Mouse (Mus musculus) gonadal fat pad, adult 2 months (tissue): ENCODE data around the gene 1700030K09Rik. TPM values are rescaled to one million over a fixed set of nuclear protein-coding genes. Genes with fewer than 3 reads are reported as not detected.

Experiments
- DNase-seq: peaks from one replicate; pipeline ENCODE4 v3.0.0-alpha.2; 2012; ENCODE audit warnings: low read depth
- polyA plus RNA-seq: library from polyadenylated mRNA; depleted of rRNA; stranded (reverse); fragments of >200 nt; gene quantifications from 2 replicates; pipeline ENCODE4 v1.2.3, GENCODE M21; 2012

Gene 1700030K09Rik
- polyA plus RNA-seq, 1 experiment = 8.1 TPM

GRCm38 (mm10) chr8:72459881-72460533 lies 16.3 kb downstream of the 1700030K09Rik start:
- no peak for DNase-seq

DNA sequence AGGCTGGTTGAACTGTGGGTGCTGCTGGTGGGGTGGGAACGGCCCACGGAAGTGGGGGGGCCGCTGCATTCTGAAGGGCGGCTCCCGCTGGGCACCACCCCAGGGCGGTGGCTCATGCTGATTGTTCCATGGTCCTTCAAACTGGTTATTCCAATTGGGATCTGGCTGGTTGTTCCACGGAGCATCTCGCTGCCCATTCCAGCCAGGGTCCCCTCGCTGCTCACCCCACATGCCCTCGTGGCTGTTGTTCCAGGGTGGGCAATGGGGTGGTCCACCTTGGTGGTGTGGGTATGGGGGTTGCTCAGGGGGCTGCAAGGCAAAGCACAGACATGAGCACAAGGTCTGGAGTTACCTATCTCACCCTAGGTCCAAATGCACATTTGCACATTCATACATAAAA lies 20.5 kb downstream of the 1700030K09Rik start:
- no peak for DNase-seq

DNA sequence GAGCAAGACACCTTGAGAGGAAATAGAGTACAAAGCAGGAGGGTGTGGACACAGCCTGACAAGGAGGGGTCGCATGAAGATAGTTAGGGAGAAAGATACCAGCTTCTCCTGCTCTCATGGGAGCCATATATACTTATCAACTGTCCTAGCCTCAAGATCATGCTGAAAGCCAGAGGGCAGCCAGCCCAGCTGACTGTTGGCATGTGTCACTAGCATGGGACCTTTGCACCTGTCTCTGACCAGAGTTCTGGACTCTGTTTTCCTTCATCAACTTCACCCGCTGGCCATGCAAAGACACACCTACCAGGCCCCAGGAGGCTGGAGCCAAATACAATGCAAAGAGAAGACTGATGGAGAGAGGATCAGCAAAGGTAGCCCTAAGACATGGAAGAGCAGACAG lies 25.6 kb downstream of the 1700030K09Rik start:
- DNase-seq = no peak

- DNase-seq = no peak
These were observed 26.3 kb downstream of the 1700030K09Rik start for GRCm38 (mm10) chr8:72469984-72470383.

- DNase-seq = no peak
These were observed 27.0 kb downstream of the 1700030K09Rik start for GRCm38 (mm10) chr8:72470684-72471083.

DNA sequence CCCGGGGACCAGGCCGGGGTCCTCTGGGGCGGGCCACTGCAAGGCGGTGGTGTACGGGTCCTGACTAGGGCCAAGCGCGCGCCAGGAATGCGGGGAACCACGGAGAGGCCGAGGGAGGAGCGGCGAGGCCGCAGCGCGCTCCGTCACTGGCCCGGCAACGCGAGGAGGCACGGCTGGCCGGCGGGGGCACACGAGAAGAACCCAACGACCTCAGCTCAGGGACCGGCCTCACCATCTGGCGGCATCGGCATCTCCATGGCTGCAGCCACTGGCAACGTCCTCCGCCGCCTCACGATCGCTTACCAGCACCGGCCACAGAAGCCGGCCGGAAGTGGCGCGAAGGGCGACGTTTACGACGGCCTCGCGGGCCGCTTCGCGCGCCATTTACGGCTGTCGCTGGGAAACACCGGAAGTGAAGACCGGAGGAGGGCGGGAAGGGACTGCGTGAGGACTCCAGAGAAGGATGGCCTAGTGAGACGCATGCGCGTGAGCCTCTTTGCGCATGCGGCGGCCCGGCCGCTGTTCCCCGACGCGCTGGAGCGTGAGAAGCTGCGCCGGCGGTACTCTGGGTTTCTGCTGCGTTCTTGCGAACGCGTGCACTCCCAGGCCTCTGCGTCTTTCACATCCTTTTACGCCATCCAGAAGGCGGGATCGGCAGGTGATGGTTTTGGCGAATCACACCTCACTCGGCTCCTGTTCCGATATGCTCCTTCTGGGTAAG lies 31.3 kb downstream of the 1700030K09Rik start, which contains the start of gene Cherp:
Gene Cherp, minus strand, starts transcription at position 401 of the 721 bp plus-strand sequence.
- peak; percentile 71 for DNase-seq

GRCm38 (mm10) chr8:72485456-72486199 lies 41.9 kb downstream of the 1700030K09Rik start:
- DNase-seq = no peak

- no peak for DNase-seq
These were observed 43.3 kb downstream of the 1700030K09Rik start for GRCm38 (mm10) chr8:72487014-72487413.

GRCm38 (mm10) chr8:72491017-72491416 lies 47.3 kb downstream of the 1700030K09Rik start:
- no peak for DNase-seq

- DNase-seq = no peak
These were observed 48.3 kb downstream of the 1700030K09Rik start, which contains the start of gene Slc35e1 for GRCm38 (mm10) chr8:72491680-72492621. Gene Slc35e1, minus strand, starts transcription at chr8:72492614.

GRCm38 (mm10) chr8:72492622-72493081 lies 49.0 kb downstream of the 1700030K09Rik start:
- peak; percentile 79 for DNase-seq

DNA sequence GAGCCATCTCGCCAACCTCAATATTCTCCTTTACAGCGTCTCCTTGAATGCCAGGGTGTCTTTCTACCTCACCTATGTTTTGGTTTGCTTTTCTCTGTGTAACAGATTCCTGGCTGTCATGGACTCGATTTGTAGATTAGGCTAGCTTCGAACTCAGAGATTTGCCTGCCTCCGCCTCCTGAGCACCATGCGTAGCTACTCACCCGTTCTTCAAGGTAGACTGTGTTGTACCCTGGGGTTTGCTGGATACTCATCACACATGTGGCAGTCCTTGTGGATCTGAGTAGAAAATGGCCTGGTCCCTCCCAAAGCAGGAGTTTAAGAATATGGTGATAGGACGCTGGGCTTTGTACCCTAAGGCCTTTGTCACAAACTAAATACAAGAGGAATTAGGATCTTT lies 49.7 kb downstream of the 1700030K09Rik start:
- DNase-seq = no peak

DNA sequence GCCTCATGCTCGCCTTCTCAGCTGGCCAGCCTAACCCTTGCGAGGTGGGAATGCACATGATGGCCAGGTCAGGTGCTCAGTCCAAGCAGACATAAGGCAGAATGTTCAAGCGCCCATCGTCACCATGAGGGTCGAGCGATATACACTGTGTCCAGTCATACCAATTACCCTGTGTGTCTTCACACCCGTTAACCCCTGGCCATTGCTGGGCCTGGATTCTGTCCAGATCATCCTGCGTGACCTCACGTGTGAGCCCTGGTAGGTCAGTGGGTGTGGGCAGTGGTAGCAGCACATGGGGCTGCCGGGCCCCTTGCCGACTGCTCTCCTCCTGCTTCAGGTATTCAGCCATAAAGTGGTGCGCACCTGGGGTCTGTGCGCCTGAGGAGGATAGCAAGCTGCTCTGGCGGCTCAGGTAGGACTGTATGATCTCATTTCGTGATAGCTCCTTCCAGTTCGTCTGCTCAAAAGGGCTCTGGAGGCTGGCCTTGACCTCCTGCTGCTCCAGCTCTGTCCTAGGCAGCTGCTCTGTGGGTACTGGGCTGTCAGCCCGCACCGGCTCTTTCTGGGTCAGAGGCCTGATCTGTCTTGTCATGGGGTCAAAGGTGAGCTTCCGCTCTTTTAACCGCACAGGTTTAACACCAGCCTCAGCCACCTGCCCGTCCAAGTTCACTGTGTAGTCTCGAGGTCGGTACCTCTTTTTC lies 51.9 kb downstream of the 1700030K09Rik start:
- no peak for DNase-seq

DNA sequence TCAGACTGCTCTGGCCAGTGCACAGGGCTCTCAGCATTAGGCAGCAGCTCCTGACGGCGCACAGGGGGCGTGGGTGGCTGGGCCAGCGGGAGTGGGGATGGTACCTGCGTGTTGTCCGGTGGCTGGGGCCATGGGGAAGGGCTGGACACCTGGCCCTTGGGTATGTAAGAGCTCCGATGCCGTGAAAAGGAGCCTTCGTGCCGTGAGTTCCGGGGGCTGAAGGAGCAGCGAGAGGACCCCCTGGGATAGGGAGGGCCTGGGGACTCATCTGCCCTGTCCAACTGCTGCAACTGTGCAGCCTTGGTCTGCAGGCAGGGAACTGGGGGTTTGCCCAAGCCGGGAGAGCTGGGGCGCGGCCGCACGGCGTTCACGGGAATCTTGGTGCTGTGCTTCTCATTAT lies 52.5 kb downstream of the 1700030K09Rik start:
- no peak for DNase-seq

DNA sequence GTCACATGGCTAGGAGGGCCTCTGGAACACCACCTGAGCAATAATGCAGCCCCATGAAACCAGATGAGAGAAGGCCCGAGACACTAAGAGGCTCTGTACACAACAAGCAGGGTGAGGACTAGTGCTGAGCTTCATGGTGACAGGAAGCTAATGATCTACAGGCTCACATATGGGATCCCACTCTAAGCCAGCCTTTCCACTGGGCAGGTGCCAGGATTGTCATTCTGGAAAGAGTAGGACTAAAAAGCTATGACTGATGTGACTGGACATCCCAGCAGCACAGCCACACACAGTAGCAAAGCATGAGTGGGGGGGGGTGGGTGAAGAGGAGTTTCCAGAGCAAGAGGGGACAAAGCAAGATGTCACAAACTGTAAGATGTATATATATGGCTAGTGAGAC lies 54.2 kb downstream of the 1700030K09Rik start:
- DNase-seq = no peak

- DNase-seq = no peak
These were observed 54.8 kb downstream of the 1700030K09Rik start for GRCm38 (mm10) chr8:72498527-72498926.

DNA sequence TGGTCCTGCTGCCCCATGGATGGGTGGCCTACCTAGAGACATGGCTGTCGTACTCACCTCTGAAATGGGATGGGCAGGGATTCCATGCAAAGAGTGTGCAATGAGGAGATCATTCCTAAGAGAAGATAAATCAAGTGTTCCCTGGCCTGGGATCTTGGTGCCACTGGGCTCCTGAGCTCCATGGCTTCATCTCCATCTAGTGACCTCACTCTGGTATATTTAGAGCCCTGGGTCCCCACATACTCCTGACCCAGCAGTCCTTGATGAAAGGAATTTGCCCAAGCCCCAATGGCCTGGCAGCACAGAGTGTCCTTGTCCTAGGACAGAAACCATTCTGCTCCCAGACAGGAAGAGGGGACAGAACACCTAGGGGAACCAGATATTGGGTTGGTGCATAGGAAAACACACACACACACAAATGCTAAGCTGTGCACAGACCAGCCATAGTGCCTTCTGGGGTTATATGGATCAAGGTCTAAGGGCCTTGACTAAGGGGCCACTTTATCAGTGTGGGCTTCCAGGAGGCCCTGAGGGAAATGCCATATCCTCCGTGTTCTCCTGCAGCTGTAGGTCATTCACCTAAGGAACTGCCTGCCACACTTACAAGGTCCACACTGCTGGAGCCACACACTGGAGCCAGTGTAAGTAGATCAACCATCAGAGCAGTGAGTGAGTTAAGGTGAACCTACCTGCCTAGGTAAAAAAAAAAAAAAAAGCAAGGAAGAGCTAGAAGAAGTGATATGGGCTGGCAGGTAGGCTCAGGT lies 56.0 kb downstream of the 1700030K09Rik start:
- DNase-seq = no peak

GRCm38 (mm10) chr8:72500521-72500931 lies 56.8 kb downstream of the 1700030K09Rik start:
- DNase-seq = no peak

GRCm38 (mm10) chr8:72504137-72504536 lies 60.5 kb downstream of the 1700030K09Rik start:
- no peak for DNase-seq
